Mouse (Mus musculus): Measurements from ENCODE around the gene Rad54l. TPM values are rescaled to one million over a fixed set of nuclear protein-coding genes. Genes with fewer than 3 reads are reported as not detected.

The Rad54l gene
- polyA plus RNA-seq (2017; shearing (Covaris generic)) = 1.4 TPM

DNA sequence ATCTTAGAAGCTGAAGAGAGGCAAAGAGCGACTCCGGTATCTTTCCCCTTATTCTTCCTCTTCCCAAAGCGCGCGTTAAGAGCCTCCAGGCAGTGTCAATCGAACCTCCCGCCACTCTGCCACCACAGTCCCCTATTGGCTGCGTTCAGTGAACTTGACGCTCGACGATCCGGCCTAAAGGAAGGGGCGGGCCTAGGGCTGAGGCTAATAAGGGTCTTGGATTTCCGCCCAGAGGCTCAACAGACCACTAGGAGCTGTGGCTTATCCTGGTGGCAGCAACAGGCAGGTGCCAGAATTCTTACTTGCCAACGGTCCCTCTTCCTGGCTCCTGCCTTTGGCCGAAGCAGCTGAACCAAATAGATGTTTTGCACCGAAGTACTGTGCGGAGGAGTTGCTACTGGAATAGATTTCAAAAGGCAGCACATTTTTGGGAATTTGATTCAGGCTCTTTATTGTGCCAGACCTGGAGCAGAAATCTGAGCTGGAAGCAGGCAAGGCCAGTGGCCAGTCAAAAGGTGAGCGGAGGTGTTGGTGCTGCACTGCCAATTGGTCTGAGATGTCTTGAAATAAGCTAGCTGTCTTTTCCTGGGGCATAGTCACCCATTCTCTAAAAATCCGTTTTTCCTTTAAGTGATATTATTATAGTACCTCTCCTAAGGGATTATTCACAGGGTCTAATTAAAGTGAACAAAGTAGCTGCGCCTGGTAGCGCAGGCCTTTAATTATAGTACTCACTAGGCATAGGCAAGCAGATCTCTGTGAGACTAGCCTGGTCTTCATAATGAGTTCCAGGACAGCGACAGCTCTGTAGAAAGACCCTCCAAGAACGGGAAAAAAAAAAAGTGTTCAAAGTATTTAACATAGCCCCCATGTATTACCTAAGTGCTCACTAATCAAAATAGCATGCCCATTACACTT, at the start of gene Rad54l, which contains the start of gene Pomgnt1:
Gene Rad54l, minus strand, starts transcription at position 89 of the 918 bp plus-strand sequence.
Gene Pomgnt1, plus strand, starts transcription at position 239 of the 918 bp plus-strand sequence.

DNA sequence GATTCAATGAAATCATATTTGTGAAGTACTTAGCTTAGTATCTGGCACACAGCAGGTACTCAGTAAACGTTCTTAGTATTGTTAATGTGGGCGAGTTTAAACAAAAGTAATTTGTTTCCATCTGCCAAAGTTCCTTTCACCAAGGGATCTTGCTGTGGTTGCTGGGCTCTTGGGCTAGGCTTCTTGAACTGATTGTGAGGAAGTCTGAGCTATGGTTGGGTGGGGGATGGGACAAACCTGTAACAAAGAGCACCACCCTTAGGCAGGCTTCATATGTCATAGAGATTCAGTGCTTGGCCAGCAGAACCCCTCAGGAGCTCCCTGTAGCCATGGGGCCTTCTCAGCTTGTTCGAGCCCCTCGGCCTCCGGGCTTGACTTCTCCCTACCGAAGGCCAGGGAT, 49.6 kb upstream of the Rad54l start, which contains the start of the genes 1700042G07Rik and Gm49337:
Gene 1700042G07Rik, plus strand, starts transcription at position 301 of the 400 bp plus-strand sequence.
Gene Gm49337, plus strand, starts transcription at position 313 of the 400 bp plus-strand sequence.

DNA sequence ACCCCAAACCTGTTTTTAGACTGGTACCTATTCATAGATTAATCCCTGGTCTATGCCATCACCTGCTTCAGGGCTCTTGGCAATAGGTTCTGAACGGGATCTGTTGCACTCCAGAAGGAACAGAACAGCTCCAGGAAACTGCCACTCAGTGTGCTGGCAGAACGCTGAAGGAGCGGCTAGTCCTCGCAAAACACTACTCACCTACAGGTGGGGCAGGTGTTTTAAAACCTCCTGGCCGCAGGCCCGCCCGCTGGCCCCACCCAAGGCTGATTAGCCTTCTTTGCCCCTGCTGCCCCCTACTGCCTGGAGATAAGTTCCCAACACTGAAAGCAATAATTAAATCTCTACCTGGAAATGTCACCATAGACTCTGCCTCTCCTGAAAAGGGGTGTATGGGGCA, 43.9 kb upstream of the Rad54l start, which contains the start of gene Tspan1:
Gene Tspan1, minus strand, starts transcription at position 198 of the 400 bp plus-strand sequence.

DNA sequence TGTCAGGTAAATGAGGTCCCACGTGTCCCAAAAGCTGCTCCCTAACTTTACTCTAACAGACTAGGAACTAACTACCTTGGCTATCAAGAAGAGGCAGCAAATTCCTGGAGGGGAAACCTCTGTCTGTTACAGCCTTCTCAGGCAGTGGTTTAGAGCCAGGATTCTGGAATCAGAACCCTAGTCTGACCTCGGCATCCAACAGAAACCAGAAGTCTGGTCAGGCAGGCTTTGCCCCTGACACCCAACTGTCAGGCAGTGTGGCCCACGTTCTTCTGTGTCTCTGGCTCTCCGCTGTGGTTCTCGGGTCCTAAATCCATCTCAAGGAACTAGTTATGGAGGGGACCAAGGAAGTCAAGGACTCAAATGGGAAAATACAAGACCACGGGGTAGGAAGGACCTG, 27.7 kb upstream of the Rad54l start, which contains the start of gene Lurap1:
Gene Lurap1, minus strand, starts transcription at position 101 of the 400 bp plus-strand sequence.

DNA sequence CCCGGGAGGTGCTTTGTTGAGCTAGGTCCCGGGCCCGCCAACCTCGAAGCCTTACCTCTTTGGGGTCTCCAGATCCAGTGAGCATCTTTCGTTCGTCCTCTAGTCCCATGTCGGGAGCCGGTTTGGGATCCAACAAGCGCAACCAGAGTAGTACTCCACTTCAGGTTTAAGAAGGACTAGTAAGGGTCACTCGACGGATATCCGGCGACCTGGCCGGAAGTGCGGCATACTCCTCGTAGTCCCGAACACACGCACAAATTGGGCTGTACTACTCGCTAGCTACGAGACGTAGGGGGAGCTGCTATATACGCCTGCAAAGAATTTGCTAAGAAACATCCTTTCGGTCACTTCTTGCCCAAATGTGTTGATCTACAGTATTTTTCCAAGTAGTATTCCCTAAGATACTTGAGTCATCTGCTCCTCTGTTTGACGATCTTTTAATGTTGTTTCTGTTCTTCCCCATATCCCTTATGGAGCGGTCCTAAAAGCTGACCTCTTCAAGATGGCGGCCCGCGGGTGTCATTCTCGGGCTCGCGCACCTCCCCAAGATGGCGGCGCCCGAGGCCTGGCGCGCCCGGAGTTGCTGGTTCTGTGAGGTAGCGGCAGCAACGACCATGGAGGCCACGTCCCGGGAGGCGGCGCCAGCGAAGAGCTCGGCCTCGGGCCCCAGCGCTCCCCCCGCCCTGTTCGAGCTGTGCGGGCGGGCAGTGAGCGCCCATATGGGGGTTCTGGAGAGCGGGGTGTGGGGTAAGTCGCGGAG, 48.4 kb downstream of the Rad54l start, which contains the start of the genes Uqcrh and Lrrc41:
Gene Uqcrh, minus strand, starts transcription at position 211 of the 760 bp plus-strand sequence.
Gene Lrrc41, plus strand, starts transcription at position 409 of the 760 bp plus-strand sequence.

DNA sequence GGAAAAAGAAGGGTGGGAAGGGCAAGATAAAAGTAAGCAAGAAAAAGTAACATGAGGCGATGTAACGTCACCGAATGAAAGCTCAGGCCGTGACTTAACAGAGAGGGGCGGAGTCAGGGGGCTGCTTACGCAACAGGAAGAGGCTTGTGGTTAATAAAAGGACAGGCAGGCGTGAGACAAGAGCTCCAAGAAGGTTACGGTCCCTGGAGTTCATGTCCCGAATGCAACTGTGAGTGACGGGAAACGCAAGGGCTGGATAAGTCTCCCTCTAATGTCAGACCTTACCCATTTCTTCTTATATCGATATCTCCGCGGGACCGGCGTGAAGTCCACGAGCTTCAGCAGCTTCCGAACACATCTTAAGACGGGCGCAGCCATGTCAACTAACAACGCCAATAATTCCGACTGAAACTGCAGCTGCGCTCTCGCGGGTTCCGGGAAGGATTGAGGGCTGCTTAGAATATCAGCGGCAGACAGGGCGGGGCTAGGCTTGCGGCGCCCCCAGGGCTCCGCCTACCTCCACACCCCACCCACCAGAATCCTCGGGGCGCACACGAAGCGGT, 70.0 kb downstream of the Rad54l start, which contains the start of gene Nsun4:
Gene Nsun4, minus strand, starts transcription at position 478 of the 563 bp plus-strand sequence.

Other genes with a start within 250 kb of the Rad54l start
- gene Kncn, start 239.3 kb downstream of the Rad54l start, polyA plus RNA-seq (2017; shearing (Covaris generic)) = not detected
- not detected for gene 6430628N08Rik, start 233.0 kb downstream of the Rad54l start, polyA plus RNA-seq (2017; shearing (Covaris generic))
- not detected for gene Dmbx1, start 183.8 kb downstream of the Rad54l start, polyA plus RNA-seq (2017; shearing (Covaris generic))
- gene Faah, start 105.8 kb downstream of the Rad54l start, polyA plus RNA-seq (2017; shearing (Covaris generic)) = 244 TPM
- 49.8 TPM for gene Nsun4, start 69.8 kb downstream of the Rad54l start, polyA plus RNA-seq (2017; shearing (Covaris generic))
- 444 TPM for gene Uqcrh, start 48.6 kb downstream of the Rad54l start, polyA plus RNA-seq (2017; shearing (Covaris generic))
- gene Lrrc41, start 48.4 kb downstream of the Rad54l start, polyA plus RNA-seq (2017; shearing (Covaris generic)) = 38.1 TPM
- 19.6 TPM for gene Pomgnt1, start 150 bp upstream of the Rad54l start, polyA plus RNA-seq (2017; shearing (Covaris generic))
- gene Lurap1, start 27.6 kb upstream of the Rad54l start, polyA plus RNA-seq (2017; shearing (Covaris generic)) = not detected
- gene Tspan1, start 43.9 kb upstream of the Rad54l start, polyA plus RNA-seq (2017; shearing (Covaris generic)) = not detected
- gene 1700042G07Rik, start 49.7 kb upstream of the Rad54l start, polyA plus RNA-seq (2017; shearing (Covaris generic)) = not detected
- not detected for gene Gm49337, start 49.7 kb upstream of the Rad54l start, polyA plus RNA-seq (2017; shearing (Covaris generic))
- 0.97 TPM for gene Pik3r3, start 97.9 kb upstream of the Rad54l start, polyA plus RNA-seq (2017; shearing (Covaris generic))

All from effector memory CD4-positive, alpha-beta T cell, adult 5 months (primary cell).